Mouse (Mus musculus) forebrain, embryonic 16.5 days (tissue): ENCODE measurements at regions not wholly inside any gene's neighbourhood (a gene's known extent, or its start where the extent isn't known, plus 50 kb on each side); places are given as distances from the start of the nearest gene placed in this dataset.

Experiments
- ATAC-seq: fragments of 200-750 bp; cut with Nextera tagmentation; 2 replicates; pipeline ENCODE4 v1.8.0; 2017; ENCODE audit warnings: mild to moderate bottlenecking, moderate library complexity
- H3K27ac ChIP-seq: fragments of 300-500 bp; sonication (generic); 2 replicates; pipeline ENCODE4 v1.5.1; 2014; ENCODE audit warnings: low read length, control low read depth
- H3K27me3 ChIP-seq: fragments of 300-500 bp; sonication (generic); replicated peaks from 2 replicates; pipeline ENCODE4 v1.6.1; 2014; ENCODE audit warnings: low read length; ENCODE audit not compliant: control insufficient read depth, insufficient read depth
- H3K36me3 ChIP-seq: fragments of 300-500 bp; sonication (generic); 2 replicates; pipeline ENCODE4 v1.6.1; 2014; ENCODE audit not compliant: control insufficient read depth, insufficient read depth
- H3K4me1 ChIP-seq: fragments of 300-500 bp; sonication (generic); replicated peaks from 2 replicates; pipeline ENCODE4 v1.6.1; 2014; ENCODE audit warnings: low read length; ENCODE audit not compliant: control insufficient read depth, insufficient read depth
- H3K4me2 ChIP-seq: fragments of 300-500 bp; sonication (generic); 2 replicates; pipeline ENCODE4 v1.6.1; 2014; ENCODE audit warnings: mild to moderate bottlenecking, low read length, control low read depth
- H3K4me3 ChIP-seq: fragments of 300-500 bp; sonication (generic); replicated peaks from 2 replicates; pipeline ENCODE4 v1.5.1; 2014; ENCODE audit warnings: mild to moderate bottlenecking, low read length, control low read depth
- H3K9ac ChIP-seq: fragments of 300-500 bp; sonication (generic); replicated peaks from 2 replicates; pipeline ENCODE4 v1.6.1; 2014; ENCODE audit warnings: low read depth, low read length, control low read depth
- H3K9me3 ChIP-seq: fragments of 300-500 bp; sonication (generic); 2 replicates; pipeline ENCODE4 v1.6.1; 2016; ENCODE audit warnings: low read length; ENCODE audit not compliant: control insufficient read depth
- WGBS: fragments of 180-500 bp; shearing (Covaris S2); extraction: QIAGEN DNeasy Blood & Tissue Kit; methylation state at CpG from one replicate; pipeline ENCODE4 v1.1.7; 2014; 5-methylcytosine and 5-hydroxymethylcytosine counted together

DNA sequence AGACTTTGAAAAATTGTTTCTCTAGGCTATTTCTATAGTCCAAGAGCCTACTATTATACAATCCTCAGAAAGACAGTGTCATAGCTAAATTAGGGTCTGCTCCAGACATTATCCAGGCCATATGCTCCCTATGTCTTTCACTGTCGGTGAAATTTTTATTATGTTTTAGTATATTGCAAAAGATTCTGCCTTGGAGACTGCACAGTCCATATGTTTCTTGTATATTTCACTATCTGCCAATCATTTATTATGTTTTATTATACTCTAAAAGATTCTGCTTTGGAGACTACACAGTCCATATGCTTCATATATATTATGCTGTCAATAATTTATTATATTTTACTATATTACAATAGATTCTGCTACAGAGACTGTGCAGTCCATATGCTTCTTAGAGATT, 564.3 kb upstream of the 4931417E11Rik start:
- ATAC-seq: peak; percentile 49; the same call in 1 of the 2 replicates
- Histone ChIP-seq H3K9me3 (no peaks in the 10 kb centered on the region), H3K4me3 (no peak overlapping the region), H3K27ac (no peak overlapping the region), H3K4me2 (no peak overlapping the region), H3K36me3 (no peaks in the 10 kb centered on the region), H3K9ac (no peak overlapping the region), H3K27me3 (no peaks in the 10 kb centered on the region), H3K4me1 (no peaks in the 10 kb centered on the region)
- WGBS: 53% methylated on average over 1 of the region's 1 CpGs

DNA sequence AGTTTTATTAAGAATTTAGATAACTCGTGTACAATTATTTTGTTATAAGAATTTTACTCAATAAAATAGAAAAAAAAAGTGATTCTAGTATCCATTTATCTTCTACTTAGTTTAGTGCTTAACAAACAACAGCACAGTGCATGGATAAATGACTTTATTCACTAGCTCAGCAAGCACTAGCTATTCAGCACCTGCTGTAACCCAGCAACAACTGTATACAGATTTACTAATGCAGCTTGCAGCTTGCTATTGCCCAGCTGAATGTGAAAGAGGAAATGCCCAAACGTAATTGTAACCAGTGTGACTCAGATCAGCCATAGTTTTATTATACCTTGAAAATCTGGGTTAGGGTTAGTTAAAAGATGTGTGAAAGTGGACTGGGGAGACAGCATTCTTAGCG, 547.6 kb upstream of the 4931417E11Rik start:
- no peak overlapping the region for H3K27ac ChIP-seq
- WGBS: 33% methylated on average over 3 of the region's 3 CpGs
- ATAC-seq: peak; percentile 66

DNA sequence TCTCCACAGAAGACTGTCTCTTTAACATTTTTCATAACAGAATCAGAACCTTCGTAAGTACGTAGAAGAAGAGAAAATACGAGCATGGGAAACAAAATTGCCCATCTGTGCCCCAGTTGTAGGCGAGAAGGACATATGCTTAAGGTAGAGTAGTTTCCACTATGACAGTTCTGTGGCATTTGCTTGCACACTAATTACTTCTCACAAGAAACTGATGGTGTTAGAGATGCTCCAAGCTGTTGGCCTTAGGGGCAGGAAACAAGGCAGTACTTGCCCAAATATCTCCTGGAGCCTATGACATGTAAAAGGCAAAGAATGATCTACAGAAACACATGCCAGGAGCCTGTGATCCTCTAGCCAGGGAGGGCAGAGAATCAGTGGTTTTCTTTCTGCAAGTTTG, 512.3 kb upstream of the 4931417E11Rik start:
- H3K4me1 ChIP-seq: no peaks in the 10 kb centered on the region
- no peak overlapping the region for H3K9ac ChIP-seq
- H3K27me3 ChIP-seq: no peaks in the 10 kb centered on the region
- H3K27ac ChIP-seq: no peak overlapping the region
- no peaks in the 10 kb centered on the region for H3K36me3 ChIP-seq
- no peak for ATAC-seq
- 60% methylated on average over 4 of the region's 4 CpGs for WGBS
- no peak overlapping the region for H3K4me3 ChIP-seq
- H3K4me2 ChIP-seq: no peak overlapping the region
- H3K9me3 ChIP-seq: no peaks in the 10 kb centered on the region

More for the DNA sequence above, 547.6 kb upstream of the 4931417E11Rik start:
- Histone ChIP-seq H3K27me3 (no peaks in the 10 kb centered on the region), H3K9me3 (no peaks in the 10 kb centered on the region), H3K9ac (no peak overlapping the region), H3K4me2 (no peak overlapping the region), H3K4me3 (no peak overlapping the region), H3K36me3 (no peaks in the 10 kb centered on the region), H3K4me1 (no peaks in the 10 kb centered on the region)

- Histone ChIP-seq H3K9ac (no peak overlapping the region), H3K4me1 (no peaks in the 10 kb centered on the region), H3K27ac (no peak overlapping the region), H3K4me3 (no peak overlapping the region), H3K27me3 (no peaks in the 10 kb centered on the region), H3K9me3 (no peaks in the 10 kb centered on the region), H3K36me3 (no peaks in the 10 kb centered on the region), H3K4me2 (no peak overlapping the region)
- peak; percentile 78 for ATAC-seq
Observed at GRCm38 (mm10) chr6:73949934-73950293, 480.4 kb upstream of the 4931417E11Rik start.

GRCm38 (mm10) chr6:73949121-73949933, 479.9 kb upstream of the 4931417E11Rik start:
- H3K36me3 ChIP-seq: no peaks in the 10 kb centered on the region
- no peaks in the 10 kb centered on the region for H3K27me3 ChIP-seq
- no peak overlapping the region for H3K27ac ChIP-seq
- no peak overlapping the region for H3K4me3 ChIP-seq
- 34% methylated on average over 5 of the region's 5 CpGs for WGBS
- peak; percentile 95 for ATAC-seq
- no peaks in the 10 kb centered on the region for H3K4me1 ChIP-seq
- H3K9me3 ChIP-seq: no peaks in the 10 kb centered on the region
- no peak overlapping the region for H3K4me2 ChIP-seq
- H3K9ac ChIP-seq: no peak overlapping the region

GRCm38 (mm10) chr6:73913426-73914404, 444.2 kb upstream of the 4931417E11Rik start:
- ATAC-seq: peak; percentile 88
- Histone ChIP-seq H3K4me2 (no peak overlapping the region), H3K36me3 (no peaks in the 10 kb centered on the region), H3K4me1 (0 out of 2 replicates have a peak, but pooled peaks cover 2% of the 10 kb centered on the region), H3K27ac (peak overlapping the region; percentile 1; the same call in 1 of the 2 replicates), H3K9me3 (no peaks in the 10 kb centered on the region), H3K4me3 (no peak overlapping the region), H3K9ac (no peak overlapping the region), H3K27me3 (no peaks in the 10 kb centered on the region)
- 38% methylated on average over 2 of the region's 2 CpGs for WGBS

DNA sequence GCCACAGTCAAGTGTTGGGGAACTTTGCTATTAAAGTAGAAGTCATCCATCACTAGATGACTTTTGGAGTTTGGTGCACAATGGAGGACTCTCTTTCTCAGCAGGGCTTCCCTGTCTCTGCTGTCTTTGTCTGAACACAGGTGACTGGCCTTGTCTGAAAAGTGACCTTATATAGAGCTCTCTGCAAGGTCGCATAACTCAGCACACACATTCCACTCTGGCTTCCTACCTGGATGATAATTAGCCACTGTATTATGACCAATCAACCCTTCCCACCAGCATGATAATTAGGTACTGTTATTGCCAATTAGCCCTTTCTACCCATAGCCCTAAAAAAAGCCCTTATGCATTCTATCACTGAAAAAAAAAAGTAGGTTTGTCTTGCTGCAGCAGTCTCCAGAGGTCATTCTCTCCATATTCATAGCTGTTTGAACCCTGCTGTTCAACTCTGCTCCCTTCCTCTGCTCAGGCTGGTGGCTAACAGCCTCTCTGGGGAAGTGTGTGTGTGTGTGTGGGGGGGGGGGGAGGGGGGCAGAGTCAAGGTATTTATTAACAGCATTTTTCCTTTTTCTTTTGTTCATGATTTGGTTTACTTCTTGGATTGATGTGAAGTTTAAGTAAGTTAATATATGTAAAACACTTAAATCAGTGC, 419.8 kb upstream of the 4931417E11Rik start:
- H3K27me3 ChIP-seq: no peaks in the 10 kb centered on the region
- no peak overlapping the region for H3K9ac ChIP-seq
- no peak overlapping the region for H3K4me3 ChIP-seq
- no peaks in the 10 kb centered on the region for H3K36me3 ChIP-seq
- no peak overlapping the region for H3K27ac ChIP-seq
- ATAC-seq: no peak
- H3K4me2 ChIP-seq: no peak overlapping the region
- no peaks in the 10 kb centered on the region for H3K9me3 ChIP-seq
- H3K4me1 ChIP-seq: no peaks in the 10 kb centered on the region
- 29% methylated on average over 1 of the region's 1 CpGs for WGBS

DNA sequence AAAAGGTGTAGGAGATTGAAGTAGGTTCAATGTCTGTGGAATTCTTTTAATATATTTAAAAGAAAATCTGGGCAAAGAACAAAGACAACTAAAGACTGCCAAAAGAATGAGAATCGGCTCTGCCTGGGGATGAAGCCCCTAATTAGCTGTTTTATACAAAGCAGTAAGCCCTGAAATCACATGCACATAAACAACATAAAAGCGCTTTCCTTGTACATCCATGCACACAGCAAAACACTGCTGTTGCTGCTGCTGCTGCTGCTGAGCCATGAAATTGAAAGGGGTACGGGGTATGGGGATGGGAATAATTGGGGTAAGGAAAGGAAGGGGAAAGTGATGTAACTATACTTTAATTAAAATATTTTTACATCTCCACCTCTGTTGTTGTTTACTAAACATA, 409.2 kb upstream of the 4931417E11Rik start:
- Histone ChIP-seq H3K4me3 (no peak overlapping the region), H3K36me3 (no peaks in the 10 kb centered on the region), H3K27ac (no peak overlapping the region), H3K9ac (no peak overlapping the region), H3K27me3 (no peaks in the 10 kb centered on the region), H3K4me1 (peaks cover 3% of the 10 kb centered on the region), H3K4me2 (no peak overlapping the region), H3K9me3 (no peaks in the 10 kb centered on the region)
- peak; percentile 75 for ATAC-seq
- 13% methylated on average over 3 of the region's 3 CpGs for WGBS

DNA sequence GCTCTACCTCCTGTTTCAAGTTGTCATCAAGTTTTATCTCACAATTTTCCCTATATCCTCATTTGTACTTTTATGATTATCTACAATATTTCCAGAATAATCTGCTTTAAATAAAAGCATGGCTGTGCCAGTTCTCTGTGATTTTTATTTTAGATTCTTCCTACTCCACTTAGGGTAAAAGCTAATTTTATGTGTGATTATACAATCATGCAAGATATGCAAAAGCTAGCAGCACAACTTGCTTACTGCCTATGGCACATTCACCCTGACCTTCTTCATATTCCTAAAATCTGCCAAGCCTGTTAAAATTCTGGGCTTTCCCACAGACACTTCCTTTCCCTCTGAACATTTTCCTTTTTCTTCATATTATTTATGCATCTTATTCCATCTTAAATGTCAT, 399.2 kb upstream of the 4931417E11Rik start:
- Histone ChIP-seq H3K27ac (no peak overlapping the region), H3K4me3 (no peak overlapping the region), H3K9ac (no peak overlapping the region), H3K4me2 (no peak overlapping the region), H3K27me3 (no peaks in the 10 kb centered on the region), H3K36me3 (no peaks in the 10 kb centered on the region), H3K4me1 (no peaks in the 10 kb centered on the region), H3K9me3 (no peaks in the 10 kb centered on the region)
- no peak for ATAC-seq
